Mouse (Mus musculus): Measurements from ENCODE around the gene Fam180a. TPM values are rescaled to one million over a fixed set of nuclear protein-coding genes. Genes with fewer than 3 reads are reported as not detected.

Gene Fam180a
- polyA plus RNA-seq, 1 experiment from 2014 or later, result 1.3 TPM

- H3K36me3 ChIP-seq (ENCODE audit: control insufficient read depth, insufficient read depth), result no peaks in the 10 kb centered on the region
- H3K4me1 ChIP-seq (ENCODE audit: control insufficient read depth, insufficient read depth, low read length), result peaks cover 12% of the 10 kb centered on the region
- H3K27me3 ChIP-seq (ENCODE audit: control insufficient read depth, insufficient read depth, low read length), result no peaks in the 10 kb centered on the region
- H3K9me3 ChIP-seq (replicated peaks; ENCODE audit: control insufficient read depth, low read length), result no peaks in the 10 kb centered on the region
- H3K4me2 ChIP-seq (ENCODE audit: low read depth, low read length), result no peak overlapping the region
- no peak overlapping the region for H3K27ac ChIP-seq (ENCODE audit: low read length)
- WGBS, result 58% methylated on average over 13 of the region's 13 CpGs
- no peak for ATAC-seq (replicated peaks; ENCODE audit: extremely low read depth, insufficient read depth, low FRiP score)
- no peak overlapping the region for H3K9ac ChIP-seq (ENCODE audit: low read length)
- no peak overlapping the region for H3K4me3 ChIP-seq (ENCODE audit: low read length)
These were observed 18.8 kb downstream of the Fam180a start for GRCm38 (mm10) chr6:35307136-35307535.

DNA sequence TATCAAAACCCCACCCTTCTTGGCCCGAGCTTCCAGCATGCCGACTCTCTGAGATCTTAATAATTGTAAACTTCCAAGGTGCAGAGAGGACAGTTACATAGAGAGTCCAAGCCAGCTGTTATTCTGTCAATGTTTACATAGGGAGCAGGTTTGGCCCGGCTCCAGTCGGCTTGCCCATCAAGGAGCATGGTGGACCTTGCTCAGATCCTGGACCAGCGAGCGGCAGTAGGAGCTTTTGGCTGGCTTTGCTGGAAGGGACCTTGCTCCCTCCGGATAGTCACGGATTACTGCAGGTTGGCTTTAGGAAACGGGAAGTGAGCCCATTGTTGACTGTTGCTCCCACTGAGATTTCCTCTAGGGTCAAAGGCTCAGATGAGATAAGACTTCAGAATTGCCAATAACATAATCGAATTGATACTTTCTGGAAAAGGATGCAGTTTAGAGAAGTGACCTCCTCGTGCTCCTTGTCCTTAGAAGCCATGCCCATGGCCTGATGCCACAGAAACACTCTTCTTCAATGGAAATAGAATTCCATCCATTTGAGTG is 22.5 kb downstream of the Fam180a start:
- 66% methylated on average over 11 of the region's 11 CpGs for WGBS
- Histone ChIP-seq H3K9ac (ENCODE audit: low read length) (no peak overlapping the region), H3K36me3 (ENCODE audit: control insufficient read depth, insufficient read depth) (no peaks in the 10 kb centered on the region), H3K4me3 (ENCODE audit: low read length) (no peak overlapping the region), H3K27ac (ENCODE audit: low read length) (no peak overlapping the region), H3K27me3 (ENCODE audit: control insufficient read depth, insufficient read depth, low read length) (no peaks in the 10 kb centered on the region), H3K9me3 (replicated peaks; ENCODE audit: control insufficient read depth, low read length) (no peaks in the 10 kb centered on the region), H3K4me1 (ENCODE audit: control insufficient read depth, insufficient read depth, low read length) (peaks cover 12% of the 10 kb centered on the region), H3K4me2 (ENCODE audit: low read depth, low read length) (no peak overlapping the region)
- ATAC-seq (replicated peaks; ENCODE audit: extremely low read depth, insufficient read depth, low FRiP score), result no peak

DNA sequence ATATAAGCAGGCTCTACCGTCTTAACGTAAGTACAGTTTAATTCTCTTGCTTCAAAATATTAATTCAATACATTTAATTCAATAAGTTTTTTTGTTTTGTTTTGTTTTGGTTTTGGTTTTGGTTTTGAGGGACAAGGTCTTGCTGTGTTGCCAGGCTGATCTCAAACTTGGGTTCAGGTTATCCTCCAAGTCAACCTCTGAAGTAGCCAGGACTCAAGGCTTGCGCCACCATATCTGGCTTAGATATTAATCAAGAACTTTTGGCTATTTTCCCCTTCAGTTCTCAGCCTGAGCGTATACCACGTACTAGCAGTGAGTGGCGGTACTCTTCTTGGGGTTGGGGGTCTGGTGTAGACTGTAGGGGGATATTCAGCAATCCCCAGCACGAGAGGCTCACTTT is 23.4 kb downstream of the Fam180a start:
- Histone ChIP-seq H3K27me3 (ENCODE audit: control insufficient read depth, insufficient read depth, low read length) (no peaks in the 10 kb centered on the region), H3K36me3 (ENCODE audit: control insufficient read depth, insufficient read depth) (no peaks in the 10 kb centered on the region), H3K27ac (ENCODE audit: low read length) (no peak overlapping the region), H3K9me3 (replicated peaks; ENCODE audit: control insufficient read depth, low read length) (no peaks in the 10 kb centered on the region), H3K9ac (ENCODE audit: low read length) (no peak overlapping the region), H3K4me1 (ENCODE audit: control insufficient read depth, insufficient read depth, low read length) (peaks cover 19% of the 10 kb centered on the region), H3K4me3 (ENCODE audit: low read length) (no peak overlapping the region), H3K4me2 (ENCODE audit: low read depth, low read length) (no peak overlapping the region)
- WGBS, result 91% methylated on average over 7 of the region's 7 CpGs
- no peak for ATAC-seq (replicated peaks; ENCODE audit: extremely low read depth, insufficient read depth, low FRiP score)

GRCm38 (mm10) chr6:35298323-35298722 is 27.6 kb downstream of the Fam180a start:
- peak overlapping the region; percentile 17; the same call in 1 of the 2 replicates for H3K4me2 ChIP-seq (ENCODE audit: low read depth, low read length)
- no peaks in the 10 kb centered on the region for H3K27me3 ChIP-seq (ENCODE audit: control insufficient read depth, insufficient read depth, low read length)
- H3K9ac ChIP-seq (ENCODE audit: low read length), result peak overlapping the region; percentile 58; the same call in 1 of the 2 replicates
- peak overlapping the region; percentile 88 for H3K27ac ChIP-seq (ENCODE audit: low read length)
- 17% methylated on average over 6 of the region's 6 CpGs for WGBS
- H3K9me3 ChIP-seq (replicated peaks; ENCODE audit: control insufficient read depth, low read length), result no peaks in the 10 kb centered on the region
- H3K4me1 ChIP-seq (ENCODE audit: control insufficient read depth, insufficient read depth, low read length), result peaks cover 20% of the 10 kb centered on the region
- peak; percentile 74 for ATAC-seq (replicated peaks; ENCODE audit: extremely low read depth, insufficient read depth, low FRiP score)
- no peak overlapping the region for H3K4me3 ChIP-seq (ENCODE audit: low read length)
- H3K36me3 ChIP-seq (ENCODE audit: control insufficient read depth, insufficient read depth), result no peaks in the 10 kb centered on the region

GRCm38 (mm10) chr6:35297516-35298227 is 28.3 kb downstream of the Fam180a start:
- Histone ChIP-seq H3K27me3 (ENCODE audit: control insufficient read depth, insufficient read depth, low read length) (no peaks in the 10 kb centered on the region), H3K9ac (ENCODE audit: low read length) (no peak overlapping the region), H3K4me2 (ENCODE audit: low read depth, low read length) (no peak overlapping the region), H3K27ac (ENCODE audit: low read length) (peak overlapping the region; percentile 88), H3K4me3 (ENCODE audit: low read length) (no peak overlapping the region), H3K9me3 (replicated peaks; ENCODE audit: control insufficient read depth, low read length) (no peaks in the 10 kb centered on the region), H3K4me1 (ENCODE audit: control insufficient read depth, insufficient read depth, low read length) (peaks cover 20% of the 10 kb centered on the region), H3K36me3 (ENCODE audit: control insufficient read depth, insufficient read depth) (no peaks in the 10 kb centered on the region)
- WGBS, result 86% methylated on average over 7 of the region's 7 CpGs
- no peak for ATAC-seq (replicated peaks; ENCODE audit: extremely low read depth, insufficient read depth, low FRiP score)

- WGBS, result 52% methylated on average over 2 of the region's 2 CpGs
- H3K27ac ChIP-seq (ENCODE audit: low read length), result peak overlapping the region; percentile 20; the same call in 1 of the 2 replicates
- no peak overlapping the region for H3K4me3 ChIP-seq (ENCODE audit: low read length)
- no peaks in the 10 kb centered on the region for H3K27me3 ChIP-seq (ENCODE audit: control insufficient read depth, insufficient read depth, low read length)
- H3K4me1 ChIP-seq (ENCODE audit: control insufficient read depth, insufficient read depth, low read length), result peaks cover 20% of the 10 kb centered on the region
- H3K36me3 ChIP-seq (ENCODE audit: control insufficient read depth, insufficient read depth), result no peaks in the 10 kb centered on the region
- H3K9ac ChIP-seq (ENCODE audit: low read length), result no peak overlapping the region
- no peak overlapping the region for H3K4me2 ChIP-seq (ENCODE audit: low read depth, low read length)
- 0 out of 2 replicates have a peak, but pooled peaks have one; percentile 30 for ATAC-seq (replicated peaks; ENCODE audit: extremely low read depth, insufficient read depth, low FRiP score)
- no peaks in the 10 kb centered on the region for H3K9me3 ChIP-seq (replicated peaks; ENCODE audit: control insufficient read depth, low read length)
These were observed 28.9 kb downstream of the Fam180a start for GRCm38 (mm10) chr6:35297001-35297400.

DNA sequence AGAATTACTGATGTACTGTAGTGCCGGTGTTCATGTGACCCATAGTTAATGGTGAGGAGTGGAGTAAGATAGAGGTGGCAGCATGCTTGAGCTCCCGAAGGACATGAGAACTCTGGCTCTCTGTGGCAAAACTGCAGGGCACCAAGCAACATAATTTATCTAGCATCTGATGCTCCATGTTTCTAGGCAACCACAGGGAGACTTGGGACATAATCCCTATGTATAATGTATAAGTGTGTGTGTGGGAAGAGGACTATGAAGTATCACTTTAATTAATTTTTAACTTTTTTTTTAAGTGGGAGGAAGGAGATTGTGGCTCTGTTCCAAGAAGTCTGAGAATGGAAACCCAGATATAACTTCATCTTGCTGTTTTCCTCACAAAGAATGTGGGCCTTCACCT is 31.0 kb downstream of the Fam180a start:
- no peaks in the 10 kb centered on the region for H3K36me3 ChIP-seq (ENCODE audit: control insufficient read depth, insufficient read depth)
- ATAC-seq (replicated peaks; ENCODE audit: extremely low read depth, insufficient read depth, low FRiP score), result no peak
- WGBS, result 68% methylated on average over 2 of the region's 2 CpGs
- H3K4me1 ChIP-seq (ENCODE audit: control insufficient read depth, insufficient read depth, low read length), result peaks cover 20% of the 10 kb centered on the region
- no peaks in the 10 kb centered on the region for H3K9me3 ChIP-seq (replicated peaks; ENCODE audit: control insufficient read depth, low read length)
- no peak overlapping the region for H3K4me2 ChIP-seq (ENCODE audit: low read depth, low read length)
- no peak overlapping the region for H3K4me3 ChIP-seq (ENCODE audit: low read length)
- H3K27me3 ChIP-seq (ENCODE audit: control insufficient read depth, insufficient read depth, low read length), result no peaks in the 10 kb centered on the region
- no peak overlapping the region for H3K9ac ChIP-seq (ENCODE audit: low read length)
- no peak overlapping the region for H3K27ac ChIP-seq (ENCODE audit: low read length)

DNA sequence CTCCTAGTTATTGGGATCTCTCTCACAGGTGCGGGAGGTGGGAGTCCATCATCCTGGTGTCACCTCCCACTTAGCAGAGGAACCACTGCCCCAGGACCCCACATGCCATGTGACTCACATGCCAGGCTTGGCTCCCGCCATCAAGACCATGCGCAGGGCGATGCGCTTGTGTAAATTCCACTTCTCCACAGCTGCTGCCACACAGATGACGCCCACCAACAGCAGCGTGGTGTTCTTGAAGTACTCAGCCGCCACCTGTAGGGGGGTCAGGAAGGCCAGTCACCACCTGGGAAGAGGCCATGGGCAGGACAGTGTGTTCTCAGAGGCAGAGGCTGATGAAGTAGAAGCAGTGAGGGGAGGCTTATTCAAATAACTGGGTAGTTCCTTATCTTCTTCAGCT is 36.3 kb downstream of the Fam180a start:
- no peak overlapping the region for H3K4me2 ChIP-seq (ENCODE audit: low read depth, low read length)
- no peak overlapping the region for H3K9ac ChIP-seq (ENCODE audit: low read length)
- H3K4me3 ChIP-seq (ENCODE audit: low read length), result no peak overlapping the region
- H3K4me1 ChIP-seq (ENCODE audit: control insufficient read depth, insufficient read depth, low read length), result peaks cover 17% of the 10 kb centered on the region
- no peaks in the 10 kb centered on the region for H3K27me3 ChIP-seq (ENCODE audit: control insufficient read depth, insufficient read depth, low read length)
- ATAC-seq (replicated peaks; ENCODE audit: extremely low read depth, insufficient read depth, low FRiP score), result no peak
- H3K27ac ChIP-seq (ENCODE audit: low read length), result no peak overlapping the region
- no peaks in the 10 kb centered on the region for H3K36me3 ChIP-seq (ENCODE audit: control insufficient read depth, insufficient read depth)
- H3K9me3 ChIP-seq (replicated peaks; ENCODE audit: control insufficient read depth, low read length), result no peaks in the 10 kb centered on the region
- 88% methylated on average over 8 of the region's 8 CpGs for WGBS

DNA sequence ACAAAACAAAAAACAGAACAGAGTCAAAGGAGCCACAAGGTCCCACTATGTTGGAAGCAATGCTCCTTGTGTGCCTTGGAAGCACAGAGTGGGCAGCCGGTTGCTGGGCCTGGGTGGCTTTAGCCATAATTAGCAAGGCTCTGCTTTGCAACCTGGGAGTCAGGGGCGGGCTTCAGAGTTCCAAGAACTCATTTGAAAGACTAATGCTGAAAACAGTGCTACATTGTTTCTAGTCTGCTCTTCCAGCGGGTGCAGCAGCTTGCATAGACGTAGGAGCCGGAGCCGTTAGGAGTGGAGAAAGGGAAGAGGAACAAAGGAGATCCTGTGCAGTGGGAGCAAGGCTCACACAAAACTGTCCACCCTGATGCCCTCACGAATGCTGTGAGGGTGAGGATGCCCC is 37.0 kb downstream of the Fam180a start:
- peak overlapping the region; percentile 46 for H3K4me2 ChIP-seq (ENCODE audit: low read depth, low read length)
- no peak for ATAC-seq (replicated peaks; ENCODE audit: extremely low read depth, insufficient read depth, low FRiP score)
- H3K27ac ChIP-seq (ENCODE audit: low read length), result peak overlapping the region; percentile 83
- no peak overlapping the region for H3K9ac ChIP-seq (ENCODE audit: low read length)
- 69% methylated on average over 7 of the region's 7 CpGs for WGBS
- no peaks in the 10 kb centered on the region for H3K9me3 ChIP-seq (replicated peaks; ENCODE audit: control insufficient read depth, low read length)
- H3K4me3 ChIP-seq (ENCODE audit: low read length), result no peak overlapping the region
- no peaks in the 10 kb centered on the region for H3K36me3 ChIP-seq (ENCODE audit: control insufficient read depth, insufficient read depth)
- H3K27me3 ChIP-seq (ENCODE audit: control insufficient read depth, insufficient read depth, low read length), result no peaks in the 10 kb centered on the region
- peaks cover 17% of the 10 kb centered on the region for H3K4me1 ChIP-seq (ENCODE audit: control insufficient read depth, insufficient read depth, low read length)
